Mouse (Mus musculus) layer of hippocampus, adult 8-10 months (tissue): ENCODE measurements at regions not wholly inside any gene's neighbourhood (a gene's known extent, or its start where the extent isn't known, plus 50 kb on each side); places are given as distances from the start of the nearest gene placed in this dataset.

ENCODE experiments used
- DNase-seq, 2 experiments: peaks; one replicate each; pipeline ENCODE4 v3.0.0; 2022; ENCODE audit warnings: low spot score in 2 of 2

- DNase-seq = peak; percentile 13 to 30
Measured at GRCm38 (mm10) chr5:61863426-61863825, 54.8 kb downstream of the G6pd2 start.
